Mouse (Mus musculus) CD4-positive, CD25-positive, alpha-beta regulatory T cell, adult 4 months (primary cell): ENCODE results near the gene Tfap2d. TPM values are rescaled to one million over a fixed set of nuclear protein-coding genes. Genes with fewer than 3 reads are reported as not detected.

ENCODE experiments used
- ATAC-seq: one replicate; pipeline ENCODE4 v1.8.0; 2017
- polyA plus RNA-seq, 2 experiments: library from polyadenylated mRNA; unstranded; fragments of 100-300 nt; shearing (Covaris generic); gene quantifications; one replicate each; pipeline ENCODE4 v1.2.1; 2017

Gene Tfap2d
- polyA plus RNA-seq, 2 experiments from 2014 or later: not detected

DNA sequence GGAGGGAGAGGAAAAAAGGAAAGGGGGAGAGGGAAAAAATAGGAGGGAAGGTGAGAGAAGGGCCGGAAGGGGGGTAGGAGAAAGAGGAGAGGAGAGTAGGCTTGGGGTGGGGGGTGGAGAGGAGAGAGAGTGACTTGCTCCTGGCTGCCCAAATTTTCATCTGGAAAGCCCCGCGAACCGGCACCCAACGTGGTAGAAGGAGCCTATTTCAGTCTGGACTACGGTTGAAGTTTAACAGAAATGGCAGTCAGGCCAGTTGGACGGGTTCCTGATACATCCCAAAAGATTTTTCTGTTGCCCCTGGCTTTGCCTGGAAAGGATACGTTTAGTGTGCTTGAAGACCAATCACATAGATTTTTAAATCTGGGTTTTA, 108.2 kb downstream of the Tfap2d start:
- ATAC-seq: no peak

- ATAC-seq: no peak
These were observed 108.8 kb downstream of the Tfap2d start for GRCm38 (mm10) chr1:19211546-19212154.

DNA sequence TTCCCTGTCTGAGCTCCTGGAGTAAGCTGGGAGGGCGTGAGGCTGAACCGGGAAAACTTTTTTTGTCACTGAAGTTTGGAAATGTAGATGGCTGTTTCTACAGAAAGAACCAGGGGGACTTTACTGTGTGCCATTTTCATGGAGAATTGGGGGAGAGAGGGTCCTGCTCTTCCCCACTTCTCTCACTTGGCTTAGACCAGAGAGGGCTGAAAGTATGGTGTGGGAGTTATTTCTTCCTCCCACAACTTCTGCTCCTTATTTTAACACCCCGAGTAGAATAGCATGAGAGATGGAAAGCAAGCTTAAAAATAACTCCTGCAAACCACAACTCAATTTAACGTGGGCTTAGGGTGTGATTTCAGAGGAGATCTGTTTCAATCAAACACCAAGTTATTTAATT, 109.9 kb downstream of the Tfap2d start:
- no peak for ATAC-seq

DNA sequence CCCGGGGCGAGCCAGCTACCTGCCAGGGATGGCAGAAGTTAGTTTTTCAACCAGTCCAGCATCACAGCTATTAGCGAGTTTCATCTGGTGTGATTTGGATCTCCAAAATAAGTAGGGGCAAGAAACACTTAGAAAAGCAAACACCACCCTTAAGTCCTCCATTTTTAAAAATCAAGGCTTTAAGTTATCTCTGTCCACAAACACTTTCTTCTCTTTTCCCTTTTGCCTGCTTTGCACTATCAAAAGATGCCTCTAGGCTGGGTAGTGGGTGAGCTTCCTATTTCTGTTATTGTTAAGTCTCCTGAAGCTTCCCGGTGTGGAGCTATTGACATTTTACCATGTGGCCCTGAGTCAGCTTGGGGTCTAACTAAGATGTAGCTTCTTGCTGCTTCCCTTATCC, 110.3 kb downstream of the Tfap2d start:
- ATAC-seq: no peak

GRCm38 (mm10) chr1:19213851-19214395, 111.1 kb downstream of the Tfap2d start:
- no peak for ATAC-seq

Other genes starting within 250 kb of the Tfap2d start
- under 1 TPM in 1 of 2 experiments, not detected in 1; 0.10 TPM for gene Tfap2b, start 105.9 kb downstream of the Tfap2d start, polyA plus RNA-seq